Mouse (Mus musculus) neural tube, embryonic 11.5 days (tissue): Measurements from ENCODE around the gene Gbe1. TPM values are rescaled to one million over a fixed set of nuclear protein-coding genes. Genes with fewer than 3 reads are reported as not detected.

Experiments used
- ATAC-seq: fragments of 200-750 bp; cut with Nextera tagmentation; 2 replicates; pipeline ENCODE4 v1.8.0; 2017; ENCODE audit warnings: moderate number of reproducible peaks, mild to moderate bottlenecking, moderate TSS enrichment, moderate library complexity; ENCODE audit not compliant: insufficient read depth, low FRiP score, low TSS enrichment
- DNase-seq: peaks from one replicate; pipeline ENCODE4 v3.0.0-alpha.2; 2015; ENCODE audit warnings: low spot score
- H3K27ac ChIP-seq: fragments of 300-500 bp; sonication (generic); 2 replicates; pipeline ENCODE4 v1.5.1; 2014; ENCODE audit warnings: low read depth, mild to moderate bottlenecking, low read length
- H3K27me3 ChIP-seq: fragments of 300-500 bp; sonication (generic); 2 replicates; pipeline ENCODE4 v1.6.1; 2014; ENCODE audit warnings: mild to moderate bottlenecking, low read length, mixed read lengths; ENCODE audit not compliant: control insufficient read depth, insufficient read depth
- H3K36me3 ChIP-seq: fragments of 300-500 bp; sonication (generic); 2 replicates; pipeline ENCODE4 v1.6.1; 2014; ENCODE audit warnings: mild to moderate bottlenecking, low read length, moderate library complexity, mixed read lengths; ENCODE audit not compliant: control insufficient read depth, insufficient read depth
- H3K4me1 ChIP-seq: fragments of 300-500 bp; sonication (generic); 2 replicates; pipeline ENCODE4 v1.6.1; 2014; ENCODE audit warnings: low read length, mixed read lengths; ENCODE audit not compliant: control insufficient read depth, insufficient read depth
- H3K4me2 ChIP-seq: fragments of 300-500 bp; sonication (generic); 2 replicates; pipeline ENCODE4 v1.6.1; 2014; ENCODE audit warnings: low read depth, mild to moderate bottlenecking, moderate library complexity
- H3K4me3 ChIP-seq: fragments of 300-500 bp; sonication (generic); 2 replicates; pipeline ENCODE4 v1.5.1; 2014; ENCODE audit warnings: low read depth, low read length
- H3K9ac ChIP-seq: fragments of 300-500 bp; sonication (generic); 2 replicates; pipeline ENCODE4 v1.6.1; 2014; ENCODE audit warnings: mild to moderate bottlenecking, low read length
- H3K9me3 ChIP-seq: fragments of 300-500 bp; sonication (generic); 2 replicates; pipeline ENCODE4 v1.6.1; 2016; ENCODE audit warnings: low read length; ENCODE audit not compliant: control insufficient read depth
- WGBS: fragments of 180-500 bp; shearing (Covaris S2); extraction: QIAGEN DNeasy Blood & Tissue Kit; methylation state at CpG from one replicate; pipeline ENCODE4 v1.1.7; 2014; 5-methylcytosine and 5-hydroxymethylcytosine counted together
- polyA plus RNA-seq: library from polyadenylated mRNA; unstranded; fragments of >200 nt; fragmentation: Nextera tagmentation; extraction: Ambion mirVana; gene quantifications from 2 replicates; pipeline ENCODE4 v1.2.1, GENCODE M21; 2014

Gene Gbe1
- polyA plus RNA-seq, 1 experiment from 2014 or later: 15.2 TPM

- Histone ChIP-seq H3K9me3 (no peaks in the 10 kb centered on the region), H3K4me3 (no peak overlapping the region), H3K4me2 (no peak overlapping the region), H3K27ac (no peak overlapping the region), H3K9ac (no peak overlapping the region), H3K27me3 (no peaks in the 10 kb centered on the region), H3K4me1 (no peaks in the 10 kb centered on the region), H3K36me3 (no peaks in the 10 kb centered on the region)
- WGBS: 94% methylated on average over 1 of the region's 1 CpGs
- ATAC-seq (no peak), DNase-seq (no peak)
Observed at GRCm38 (mm10) chr16:70385494-70385893, 71.7 kb downstream of the Gbe1 start.

- no peaks in the 10 kb centered on the region for H3K27me3 ChIP-seq
- H3K4me3 ChIP-seq: no peak overlapping the region
- H3K4me1 ChIP-seq: no peaks in the 10 kb centered on the region
- DNase-seq (no peak), ATAC-seq (no peak)
- no peaks in the 10 kb centered on the region for H3K36me3 ChIP-seq
- WGBS: 85% methylated on average over 2 of the region's 2 CpGs
- H3K9me3 ChIP-seq: no peaks in the 10 kb centered on the region
- no peak overlapping the region for H3K27ac ChIP-seq
- H3K4me2 ChIP-seq: no peak overlapping the region
- H3K9ac ChIP-seq: no peak overlapping the region
Observed at GRCm38 (mm10) chr16:70387385-70387784, 73.6 kb downstream of the Gbe1 start.

GRCm38 (mm10) chr16:70395276-70395675 lies 81.5 kb downstream of the Gbe1 start:
- Histone ChIP-seq H3K27ac (no peak overlapping the region), H3K4me1 (no peaks in the 10 kb centered on the region), H3K9ac (no peak overlapping the region), H3K9me3 (no peaks in the 10 kb centered on the region), H3K27me3 (no peaks in the 10 kb centered on the region), H3K4me3 (no peak overlapping the region), H3K4me2 (no peak overlapping the region), H3K36me3 (no peaks in the 10 kb centered on the region)
- 85% methylated on average over 3 of the region's 3 CpGs for WGBS
- DNase-seq (no peak), ATAC-seq (no peak)

GRCm38 (mm10) chr16:70407780-70408179 lies 94.0 kb downstream of the Gbe1 start:
- WGBS: 95% methylated on average over 2 of the region's 2 CpGs
- no peaks in the 10 kb centered on the region for H3K36me3 ChIP-seq
- H3K9ac ChIP-seq: no peak overlapping the region
- no peaks in the 10 kb centered on the region for H3K4me1 ChIP-seq
- ATAC-seq: no peak
- no peaks in the 10 kb centered on the region for H3K9me3 ChIP-seq
- no peak overlapping the region for H3K27ac ChIP-seq
- H3K4me3 ChIP-seq: no peak overlapping the region
- no peak overlapping the region for H3K4me2 ChIP-seq
- DNase-seq: no peak
- H3K27me3 ChIP-seq: no peaks in the 10 kb centered on the region

GRCm38 (mm10) chr16:70421077-70421476 lies 107.3 kb downstream of the Gbe1 start:
- no peak for ATAC-seq
- DNase-seq: no peak
- no peaks in the 10 kb centered on the region for H3K36me3 ChIP-seq
- no peak overlapping the region for H3K9ac ChIP-seq
- no peak overlapping the region for H3K4me2 ChIP-seq
- no peaks in the 10 kb centered on the region for H3K4me1 ChIP-seq
- H3K4me3 ChIP-seq: no peak overlapping the region
- H3K27ac ChIP-seq: no peak overlapping the region
- H3K27me3 ChIP-seq: no peaks in the 10 kb centered on the region
- 81% methylated on average over 3 of the region's 3 CpGs for WGBS
- no peaks in the 10 kb centered on the region for H3K9me3 ChIP-seq

GRCm38 (mm10) chr16:70449520-70449919 lies 135.8 kb downstream of the Gbe1 start:
- Histone ChIP-seq H3K9me3 (no peaks in the 10 kb centered on the region), H3K4me2 (no peak overlapping the region), H3K27me3 (no peaks in the 10 kb centered on the region), H3K4me3 (no peak overlapping the region), H3K36me3 (no peaks in the 10 kb centered on the region), H3K4me1 (no peaks in the 10 kb centered on the region), H3K27ac (no peak overlapping the region), H3K9ac (no peak overlapping the region)
- ATAC-seq (no peak), DNase-seq (no peak)
- 79% methylated on average over 6 of the region's 6 CpGs for WGBS

- no peak overlapping the region for H3K4me3 ChIP-seq
- H3K27ac ChIP-seq: no peak overlapping the region
- H3K4me1 ChIP-seq: no peaks in the 10 kb centered on the region
- DNase-seq: no peak
- H3K9me3 ChIP-seq: no peaks in the 10 kb centered on the region
- H3K4me2 ChIP-seq: no peak overlapping the region
- H3K36me3 ChIP-seq: no peaks in the 10 kb centered on the region
- WGBS: 46% methylated on average over 2 of the region's 3 CpGs
- no peak for ATAC-seq
- no peaks in the 10 kb centered on the region for H3K27me3 ChIP-seq
- no peak overlapping the region for H3K9ac ChIP-seq
Observed at GRCm38 (mm10) chr16:70475583-70475982, 161.8 kb downstream of the Gbe1 start.

GRCm38 (mm10) chr16:70476161-70476560 lies 162.4 kb downstream of the Gbe1 start:
- H3K4me1 ChIP-seq: no peaks in the 10 kb centered on the region
- no peak for DNase-seq
- no peaks in the 10 kb centered on the region for H3K9me3 ChIP-seq
- ATAC-seq: no peak
- H3K9ac ChIP-seq: no peak overlapping the region
- H3K4me2 ChIP-seq: no peak overlapping the region
- H3K4me3 ChIP-seq: no peak overlapping the region
- WGBS: 77% methylated on average over 4 of the region's 4 CpGs
- H3K27ac ChIP-seq: no peak overlapping the region
- no peaks in the 10 kb centered on the region for H3K36me3 ChIP-seq
- H3K27me3 ChIP-seq: no peaks in the 10 kb centered on the region

- Histone ChIP-seq H3K4me2 (no peak overlapping the region), H3K9me3 (no peaks in the 10 kb centered on the region), H3K4me3 (no peak overlapping the region), H3K9ac (no peak overlapping the region), H3K27ac (no peak overlapping the region), H3K27me3 (no peaks in the 10 kb centered on the region), H3K4me1 (no peaks in the 10 kb centered on the region), H3K36me3 (no peaks in the 10 kb centered on the region)
- ATAC-seq (no peak), DNase-seq (no peak)
- WGBS: 91% methylated on average over 3 of the region's 3 CpGs
Observed at GRCm38 (mm10) chr16:70480494-70480893, 166.7 kb downstream of the Gbe1 start.
